Mouse (Mus musculus) embryonic facial prominence, embryonic 11.5 days (tissue): ENCODE measurements at regions not wholly inside any gene's neighbourhood (a gene's known extent, or its start where the extent isn't known, plus 50 kb on each side); places are given as distances from the start of the nearest gene placed in this dataset.

Source experiments
- ATAC-seq: fragments of 200-750 bp; cut with Nextera tagmentation; replicated peaks from 2 replicates; pipeline ENCODE4 v1.8.0; 2017; ENCODE audit warnings: low read depth; ENCODE audit not compliant: insufficient number of reproducible peaks, low FRiP score, low TSS enrichment
- DNase-seq: peaks from one replicate; pipeline ENCODE4 v3.0.0-alpha.2; 2015; ENCODE audit warnings: low spot score
- H3K27ac ChIP-seq: fragments of 300-500 bp; sonication (generic); replicated peaks from 2 replicates; pipeline ENCODE4 v1.5.1; 2014; ENCODE audit warnings: mild to moderate bottlenecking, low read depth, low read length, control low read depth
- H3K27me3 ChIP-seq: fragments of 300-500 bp; sonication (generic); 2 replicates; pipeline ENCODE4 v1.6.1; 2014; ENCODE audit warnings: mild to moderate bottlenecking, low read length, moderate library complexity, mixed read lengths; ENCODE audit not compliant: control insufficient read depth, insufficient read depth
- H3K36me3 ChIP-seq: fragments of 300-500 bp; sonication (generic); replicated peaks from 2 replicates; pipeline ENCODE4 v1.6.1; 2014; ENCODE audit warnings: low read depth, mild to moderate bottlenecking, low read length, moderate library complexity, mixed read lengths; ENCODE audit not compliant: control insufficient read depth, insufficient read depth
- H3K4me1 ChIP-seq: fragments of 300-500 bp; sonication (generic); 2 replicates; pipeline ENCODE4 v1.6.1; 2014; ENCODE audit warnings: low read length, mixed read lengths; ENCODE audit not compliant: control insufficient read depth, insufficient read depth
- H3K4me2 ChIP-seq: fragments of 300-500 bp; sonication (generic); 2 replicates; pipeline ENCODE4 v1.6.1; 2014; ENCODE audit warnings: low read depth, mild to moderate bottlenecking, control low read depth, low read length, moderate library complexity
- H3K4me3 ChIP-seq: fragments of 300-500 bp; sonication (generic); 2 replicates; pipeline ENCODE4 v1.5.1; 2014; ENCODE audit warnings: low read depth, low read length, control low read depth
- H3K9ac ChIP-seq: fragments of 300-500 bp; sonication (generic); replicated peaks from 2 replicates; pipeline ENCODE4 v1.6.1; 2014; ENCODE audit warnings: mild to moderate bottlenecking, control low read depth, low read length
- H3K9me3 ChIP-seq: fragments of 300-500 bp; sonication (generic); replicated peaks from 2 replicates; pipeline ENCODE4 v1.6.1; 2016; ENCODE audit warnings: mild to moderate bottlenecking, low read length, inconsistent platforms, mixed read lengths; ENCODE audit not compliant: control insufficient read depth
- WGBS: fragments of 180-500 bp; shearing (Covaris S2); extraction: QIAGEN DNeasy Blood & Tissue Kit; methylation state at CpG from one replicate; pipeline ENCODE4 v1.1.7; 2014; 5-methylcytosine and 5-hydroxymethylcytosine counted together

- H3K9ac ChIP-seq = no peak overlapping the region
- WGBS = 67% methylated on average over 2 of the region's 2 CpGs
- no peak for ATAC-seq
- no peak overlapping the region for H3K4me2 ChIP-seq
- no peak overlapping the region for H3K4me3 ChIP-seq
- no peak overlapping the region for H3K27ac ChIP-seq
- DNase-seq = no peak
- no peaks in the 10 kb centered on the region for H3K9me3 ChIP-seq
- H3K27me3 ChIP-seq = no peaks in the 10 kb centered on the region
- H3K36me3 ChIP-seq = no peaks in the 10 kb centered on the region
- H3K4me1 ChIP-seq = no peaks in the 10 kb centered on the region
Measured at GRCm38 (mm10) chr9:94219116-94219515, 318.8 kb downstream of the 1190002N15Rik start.

DNA sequence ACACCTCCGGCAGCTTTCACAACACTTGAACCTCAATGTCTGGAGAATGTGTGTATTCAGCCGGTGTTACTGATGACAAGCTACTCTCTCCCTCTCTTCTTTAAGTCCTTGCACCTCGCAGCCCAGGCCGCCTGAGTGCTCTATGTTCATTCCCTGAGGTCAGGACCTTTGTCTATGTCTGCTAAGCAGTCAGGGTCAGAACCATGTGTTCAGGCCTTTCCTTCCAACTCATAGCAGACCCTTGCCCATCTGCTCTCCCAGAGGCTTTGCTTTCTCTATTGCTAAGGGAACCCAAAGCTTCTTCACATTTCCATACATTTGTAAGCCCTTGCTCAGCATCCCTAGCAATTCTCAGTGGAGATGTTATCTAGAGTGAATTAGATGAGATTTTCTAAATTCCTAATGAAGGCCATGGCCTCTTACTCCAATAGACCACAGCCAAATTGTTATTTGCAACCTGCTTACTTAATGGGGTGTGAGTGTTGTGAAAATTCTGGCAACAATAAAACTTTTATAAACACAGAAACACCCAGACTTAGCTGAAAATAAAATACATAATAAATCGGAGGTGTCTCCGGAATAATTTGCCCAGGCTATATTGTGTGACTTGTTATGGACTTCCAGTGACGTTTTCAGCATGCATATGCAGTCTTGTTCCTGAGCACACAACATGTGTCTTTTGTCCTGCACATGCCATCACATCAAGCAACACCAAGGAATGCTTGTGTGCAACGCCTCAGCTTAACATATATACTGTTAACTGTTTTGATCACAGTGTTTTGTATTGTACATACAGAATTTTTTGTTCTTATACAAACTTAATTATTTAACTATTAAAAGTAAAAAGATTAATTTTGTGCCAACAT lies 321.2 kb downstream of the 1190002N15Rik start:
- Histone ChIP-seq H3K4me1 (no peaks in the 10 kb centered on the region), H3K27ac (no peak overlapping the region), H3K4me2 (no peak overlapping the region), H3K9me3 (no peaks in the 10 kb centered on the region), H3K36me3 (no peaks in the 10 kb centered on the region), H3K27me3 (no peaks in the 10 kb centered on the region), H3K4me3 (no peak overlapping the region), H3K9ac (no peak overlapping the region)
- DNase-seq (no peak), ATAC-seq (no peak)
- 80% methylated on average over 8 of the region's 8 CpGs for WGBS

- ATAC-seq (no peak), DNase-seq (peak; percentile 1)
- H3K27ac ChIP-seq = no peak overlapping the region
Measured at GRCm38 (mm10) chr9:94210467-94211249, 327.2 kb downstream of the 1190002N15Rik start.

DNA sequence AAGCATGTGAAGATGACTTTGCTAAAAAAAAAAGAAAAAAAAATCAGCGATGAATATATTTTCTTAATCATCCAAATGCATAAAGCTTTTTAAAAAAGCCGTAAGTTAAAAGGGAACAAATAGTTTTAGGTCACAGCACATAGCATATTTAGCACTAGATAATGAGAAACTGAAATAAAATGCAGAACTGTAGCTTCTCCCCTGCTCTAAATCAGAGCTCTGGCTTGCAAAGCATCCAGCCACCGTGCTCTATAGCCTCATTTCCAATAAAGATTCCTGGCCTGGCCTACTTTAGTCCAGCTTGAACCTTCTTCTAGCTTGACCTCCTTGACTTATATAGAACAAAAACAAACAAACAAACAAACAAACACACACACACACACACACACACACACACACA lies 328.9 kb downstream of the 1190002N15Rik start:
- DNase-seq (no peak), ATAC-seq (no peak)
- Histone ChIP-seq H3K27ac (no peak overlapping the region), H3K9me3 (no peaks in the 10 kb centered on the region), H3K4me3 (no peak overlapping the region), H3K27me3 (no peaks in the 10 kb centered on the region), H3K36me3 (no peaks in the 10 kb centered on the region), H3K4me1 (no peaks in the 10 kb centered on the region), H3K9ac (no peak overlapping the region), H3K4me2 (no peak overlapping the region)
- WGBS = 89% methylated on average over 3 of the region's 3 CpGs

More at GRCm38 (mm10) chr9:94210467-94211249, 327.2 kb downstream of the 1190002N15Rik start:
- no peaks in the 10 kb centered on the region for H3K27me3 ChIP-seq
- WGBS = 72% methylated on average over 9 of the region's 9 CpGs
- H3K4me2 ChIP-seq = no peak overlapping the region
- H3K4me1 ChIP-seq = no peaks in the 10 kb centered on the region
- H3K9me3 ChIP-seq = no peaks in the 10 kb centered on the region
- no peak overlapping the region for H3K9ac ChIP-seq
- no peak overlapping the region for H3K4me3 ChIP-seq
- H3K36me3 ChIP-seq = no peaks in the 10 kb centered on the region

GRCm38 (mm10) chr9:94200892-94201291 lies 337.0 kb downstream of the 1190002N15Rik start:
- no peak for DNase-seq
- Histone ChIP-seq H3K27ac (no peak overlapping the region), H3K4me3 (no peak overlapping the region), H3K9ac (no peak overlapping the region), H3K4me2 (no peak overlapping the region), H3K36me3 (no peaks in the 10 kb centered on the region), H3K4me1 (no peaks in the 10 kb centered on the region), H3K27me3 (no peaks in the 10 kb centered on the region), H3K9me3 (no peaks in the 10 kb centered on the region)
- 89% methylated on average over 1 of the region's 1 CpGs for WGBS
- no peak for ATAC-seq

DNA sequence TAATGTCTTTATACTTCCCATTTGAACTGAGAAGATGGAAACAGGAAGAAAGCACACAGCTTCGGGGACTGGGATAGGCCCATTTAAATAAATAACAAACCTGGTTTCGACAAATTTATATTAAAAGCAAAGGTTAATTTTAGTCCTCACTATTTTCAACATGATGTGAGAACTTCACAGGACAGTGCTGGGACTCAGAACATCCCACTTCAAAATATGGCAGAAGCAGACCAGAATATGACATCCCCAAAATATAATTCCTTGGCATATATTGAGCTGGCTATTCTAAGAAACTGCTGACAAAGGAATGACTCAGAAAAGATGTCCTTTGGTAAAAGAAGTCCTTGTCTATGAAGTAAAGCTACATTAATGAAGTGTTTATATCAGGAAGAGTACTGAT lies 338.0 kb downstream of the 1190002N15Rik start:
- no peaks in the 10 kb centered on the region for H3K4me1 ChIP-seq
- H3K9me3 ChIP-seq = no peaks in the 10 kb centered on the region
- H3K4me2 ChIP-seq = no peak overlapping the region
- no peaks in the 10 kb centered on the region for H3K27me3 ChIP-seq
- H3K27ac ChIP-seq = no peak overlapping the region
- ATAC-seq (no peak), DNase-seq (no peak)
- no peak overlapping the region for H3K9ac ChIP-seq
- WGBS = 89% methylated on average over 2 of the region's 2 CpGs
- no peaks in the 10 kb centered on the region for H3K36me3 ChIP-seq
- no peak overlapping the region for H3K4me3 ChIP-seq

GRCm38 (mm10) chr9:94191083-94191482 lies 346.8 kb downstream of the 1190002N15Rik start:
- Histone ChIP-seq H3K27me3 (no peaks in the 10 kb centered on the region), H3K4me3 (no peak overlapping the region), H3K9me3 (no peaks in the 10 kb centered on the region), H3K27ac (no peak overlapping the region), H3K36me3 (no peaks in the 10 kb centered on the region), H3K9ac (no peak overlapping the region), H3K4me1 (no peaks in the 10 kb centered on the region), H3K4me2 (no peak overlapping the region)
- no peak for ATAC-seq
- WGBS = 77% methylated on average over 3 of the region's 3 CpGs
- no peak for DNase-seq
